Mouse (Mus musculus) neural tube, embryonic 13.5 days (tissue): ENCODE results near the gene Ubl3. TPM values are rescaled to one million over a fixed set of nuclear protein-coding genes. Genes with fewer than 3 reads are reported as not detected.

ENCODE experiments used
- ATAC-seq: fragments of 200-750 bp; cut with Nextera tagmentation; 2 replicates; pipeline ENCODE4 v1.8.0; 2017; ENCODE audit warnings: low read depth, mild to moderate bottlenecking, moderate TSS enrichment, moderate library complexity
- H3K27ac ChIP-seq: fragments of 300-500 bp; sonication (generic); replicated peaks from 2 replicates; pipeline ENCODE4 v1.5.1; 2015; ENCODE audit warnings: moderate library complexity, mild to moderate bottlenecking, inconsistent platforms
- H3K27me3 ChIP-seq: fragments of 300-500 bp; sonication (generic); 2 replicates; pipeline ENCODE4 v1.6.1; 2015; ENCODE audit warnings: mild to moderate bottlenecking, inconsistent platforms
- H3K36me3 ChIP-seq: fragments of 300-500 bp; sonication (generic); 2 replicates; pipeline ENCODE4 v1.6.1; 2015; ENCODE audit warnings: mild to moderate bottlenecking, inconsistent platforms
- H3K4me1 ChIP-seq: fragments of 300-500 bp; sonication (generic); replicated peaks from 2 replicates; pipeline ENCODE4 v1.6.1; 2015; ENCODE audit warnings: inconsistent platforms
- H3K4me2 ChIP-seq: fragments of 300-500 bp; sonication (generic); 2 replicates; pipeline ENCODE4 v1.6.1; 2015; ENCODE audit warnings: inconsistent platforms, mild to moderate bottlenecking, moderate library complexity
- H3K4me3 ChIP-seq: fragments of 300-500 bp; sonication (generic); 2 replicates; pipeline ENCODE4 v1.5.1; 2015; ENCODE audit warnings: mild to moderate bottlenecking, inconsistent platforms
- H3K9ac ChIP-seq: fragments of 300-500 bp; sonication (generic); 2 replicates; pipeline ENCODE4 v1.6.1; 2015; ENCODE audit warnings: moderate library complexity, mild to moderate bottlenecking, inconsistent platforms
- H3K9me3 ChIP-seq: fragments of 300-500 bp; sonication (generic); 2 replicates; pipeline ENCODE4 v1.6.1; 2016; ENCODE audit warnings: inconsistent platforms
- WGBS: fragments of 180-500 bp; shearing (Covaris S2); methylation state at CpG from one replicate; pipeline ENCODE4 v1.1.7; 2015; 5-methylcytosine and 5-hydroxymethylcytosine counted together
- polyA plus RNA-seq: library from polyadenylated mRNA; unstranded; fragments of >200 nt; fragmentation: Nextera tagmentation; extraction: Ambion mirVana; gene quantifications from 2 replicates; pipeline ENCODE4 v1.2.1, GENCODE M21; 2015

Gene Ubl3
- polyA plus RNA-seq, 1 experiment from 2014 or later: 103 TPM

DNA sequence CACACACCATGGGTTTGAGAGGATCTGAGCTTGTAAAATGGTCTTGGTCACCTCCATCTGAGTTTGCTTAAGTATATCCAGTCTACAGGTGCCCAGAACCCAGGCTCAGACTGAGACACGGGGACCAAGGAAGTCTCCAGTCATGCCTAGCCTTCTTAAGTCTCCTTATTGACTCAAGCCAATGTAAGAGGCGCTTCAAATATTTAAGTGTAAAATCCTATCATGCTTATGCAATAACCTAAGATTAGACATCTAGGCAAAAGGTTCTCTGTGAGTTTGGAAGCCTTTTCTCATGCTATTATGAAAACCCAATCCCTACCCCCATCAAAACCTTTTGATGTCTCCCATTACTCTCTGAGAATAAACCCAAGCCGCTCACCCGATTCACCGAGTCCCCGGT lies 5.9 kb upstream of the Ubl3 start:
- Histone ChIP-seq H3K4me3 (no peak overlapping the region), H3K4me1 (peaks cover 17% of the 10 kb centered on the region), H3K4me2 (no peak overlapping the region), H3K36me3 (no peaks in the 10 kb centered on the region), H3K27ac (no peak overlapping the region), H3K9ac (no peak overlapping the region), H3K9me3 (no peaks in the 10 kb centered on the region), H3K27me3 (peaks cover 6% of the 10 kb centered on the region; the same call in 1 of the 2 replicates)
- WGBS: 95% methylated on average over 6 of the region's 6 CpGs
- ATAC-seq: no peak

DNA sequence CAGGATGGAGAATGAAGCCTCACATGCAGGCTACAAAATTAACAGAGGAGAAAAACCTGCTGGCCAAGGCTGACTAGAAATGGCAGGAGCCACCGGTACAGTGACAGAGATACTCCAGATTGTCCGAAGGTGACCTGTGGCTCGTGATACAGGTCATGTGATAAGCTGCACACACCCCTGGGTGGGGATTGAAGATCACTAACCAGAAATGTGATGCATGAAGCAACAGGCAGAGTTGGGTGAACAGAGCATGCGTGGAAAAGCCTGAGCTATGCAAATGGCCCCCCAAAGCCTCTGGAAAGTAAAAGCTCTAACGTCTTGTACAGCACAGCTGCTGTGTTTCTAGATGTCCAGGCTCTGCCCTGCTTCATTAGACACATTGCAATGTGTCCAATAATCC lies 3.9 kb upstream of the Ubl3 start:
- no peak overlapping the region for H3K4me2 ChIP-seq
- ATAC-seq: no peak
- no peaks in the 10 kb centered on the region for H3K9me3 ChIP-seq
- H3K27me3 ChIP-seq: peaks cover 6% of the 10 kb centered on the region; the same call in 1 of the 2 replicates
- no peaks in the 10 kb centered on the region for H3K36me3 ChIP-seq
- H3K27ac ChIP-seq: no peak overlapping the region
- H3K4me1 ChIP-seq: peaks cover 23% of the 10 kb centered on the region
- no peak overlapping the region for H3K4me3 ChIP-seq
- H3K9ac ChIP-seq: no peak overlapping the region
- 88% methylated on average over 5 of the region's 5 CpGs for WGBS

DNA sequence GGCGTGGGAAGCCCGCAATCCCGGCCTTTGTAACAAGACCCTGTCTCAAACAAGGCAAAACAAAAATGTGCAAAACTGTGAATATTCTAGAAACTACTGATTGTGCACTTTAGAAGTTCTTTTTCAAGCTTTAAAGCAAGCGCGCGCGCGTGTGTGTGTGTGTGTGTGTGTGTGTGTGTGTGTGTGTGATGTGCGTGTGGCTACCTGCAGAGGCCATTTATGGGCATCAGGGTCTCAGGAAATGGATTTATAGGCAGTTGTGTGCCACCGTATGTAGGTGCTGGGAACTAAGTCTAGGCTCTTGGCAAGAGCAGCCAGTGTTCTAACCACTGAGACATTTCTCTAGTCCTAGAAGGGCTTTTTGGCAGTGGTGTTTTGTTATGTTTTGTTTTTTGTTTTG lies 2.6 kb upstream of the Ubl3 start:
- 75% methylated on average over 10 of the region's 10 CpGs for WGBS
- peak overlapping the region; percentile 52 for H3K4me2 ChIP-seq

DNA sequence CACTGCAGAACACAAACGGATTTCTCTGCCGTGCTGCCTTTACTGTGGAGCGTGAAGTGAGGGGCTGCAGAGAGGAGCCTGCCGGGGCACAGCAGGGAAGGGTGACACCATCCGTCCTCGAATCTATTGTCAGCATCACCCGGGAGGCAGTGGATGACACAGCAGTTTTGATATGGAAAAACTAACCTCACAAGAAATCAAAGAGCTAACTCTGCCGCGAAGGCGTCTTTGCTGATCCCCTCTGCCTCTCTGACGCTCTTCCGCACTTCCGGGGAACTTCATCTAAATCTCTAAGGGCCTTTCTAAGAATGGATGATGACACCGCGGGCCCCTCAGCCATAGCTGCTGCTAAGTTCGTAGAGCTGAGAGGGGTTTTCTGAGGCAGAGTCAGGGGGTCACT lies 2.1 kb upstream of the Ubl3 start:
- Histone ChIP-seq H3K36me3 (no peaks in the 10 kb centered on the region), H3K4me3 (peak overlapping the region; percentile 14; the same call in 1 of the 2 replicates), H3K4me2 (peak overlapping the region; percentile 52), H3K9ac (peak overlapping the region; percentile 49), H3K4me1 (peaks cover 35% of the 10 kb centered on the region), H3K27me3 (peaks cover 6% of the 10 kb centered on the region; the same call in 1 of the 2 replicates), H3K9me3 (no peaks in the 10 kb centered on the region), H3K27ac (no peak overlapping the region)
- WGBS: 2% methylated on average over 16 of the region's 16 CpGs
- no peak for ATAC-seq

More for the DNA sequence above, 2.6 kb upstream of the Ubl3 start:
- Histone ChIP-seq H3K27ac (no peak overlapping the region), H3K4me3 (no peak overlapping the region), H3K9me3 (no peaks in the 10 kb centered on the region), H3K36me3 (no peaks in the 10 kb centered on the region), H3K4me1 (peaks cover 30% of the 10 kb centered on the region), H3K9ac (no peak overlapping the region), H3K27me3 (peaks cover 6% of the 10 kb centered on the region; the same call in 1 of the 2 replicates)
- no peak for ATAC-seq

DNA sequence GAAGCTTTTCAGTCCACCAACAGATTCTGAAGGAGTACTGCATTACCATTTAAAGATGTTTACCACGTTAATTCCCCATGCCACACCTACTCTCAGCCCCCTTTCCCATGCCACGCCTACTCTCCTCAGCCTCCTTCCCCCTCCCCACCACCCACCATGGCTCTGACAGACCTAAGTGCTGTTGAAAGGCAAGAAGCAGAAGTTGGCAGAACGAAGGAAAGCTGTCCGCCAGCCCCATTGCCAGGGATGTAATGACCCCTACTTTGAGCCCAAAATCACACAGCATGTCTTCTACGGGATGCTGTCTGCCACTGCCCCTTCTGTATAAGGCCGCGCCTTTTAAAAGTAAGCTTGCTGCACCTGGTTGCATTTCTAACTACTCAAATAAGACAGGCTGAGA lies 1.7 kb upstream of the Ubl3 start:
- Histone ChIP-seq H3K4me3 (0 out of 2 replicates have a peak overlapping the region, but pooled peaks have one; percentile 14), H3K4me1 (peaks cover 39% of the 10 kb centered on the region), H3K36me3 (no peaks in the 10 kb centered on the region), H3K27me3 (peaks cover 6% of the 10 kb centered on the region; the same call in 1 of the 2 replicates), H3K9me3 (no peaks in the 10 kb centered on the region), H3K9ac (peak overlapping the region; percentile 49), H3K4me2 (peak overlapping the region; percentile 52), H3K27ac (no peak overlapping the region)
- ATAC-seq: no peak
- WGBS: 15% methylated on average over 7 of the region's 7 CpGs

DNA sequence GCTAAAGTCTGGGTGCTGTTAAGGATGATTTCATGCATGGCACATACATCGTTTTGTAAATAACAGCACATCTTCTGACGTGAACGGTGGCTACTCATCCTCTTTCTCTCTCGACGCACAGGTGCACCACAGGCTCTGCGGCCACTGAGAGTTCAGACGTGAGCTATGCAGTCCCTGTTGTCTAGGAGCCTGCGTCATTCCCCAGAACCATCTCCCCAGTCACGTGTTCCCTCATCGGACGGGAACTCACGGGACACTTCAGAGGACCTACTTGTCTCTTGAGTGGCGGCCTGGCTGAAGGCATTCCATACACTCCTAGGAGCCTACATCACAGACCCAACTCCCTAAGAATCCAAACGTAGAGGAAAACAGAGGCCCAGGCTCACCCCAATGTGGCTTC lies 1.1 kb upstream of the Ubl3 start:
- ATAC-seq: no peak
- no peaks in the 10 kb centered on the region for H3K9me3 ChIP-seq
- 35% methylated on average over 14 of the region's 14 CpGs for WGBS
- peaks cover 6% of the 10 kb centered on the region; the same call in 1 of the 2 replicates for H3K27me3 ChIP-seq
- H3K4me1 ChIP-seq: peaks cover 44% of the 10 kb centered on the region
- no peak overlapping the region for H3K27ac ChIP-seq
- H3K36me3 ChIP-seq: no peaks in the 10 kb centered on the region
- H3K4me3 ChIP-seq: no peak overlapping the region
- no peak overlapping the region for H3K9ac ChIP-seq
- H3K4me2 ChIP-seq: no peak overlapping the region

DNA sequence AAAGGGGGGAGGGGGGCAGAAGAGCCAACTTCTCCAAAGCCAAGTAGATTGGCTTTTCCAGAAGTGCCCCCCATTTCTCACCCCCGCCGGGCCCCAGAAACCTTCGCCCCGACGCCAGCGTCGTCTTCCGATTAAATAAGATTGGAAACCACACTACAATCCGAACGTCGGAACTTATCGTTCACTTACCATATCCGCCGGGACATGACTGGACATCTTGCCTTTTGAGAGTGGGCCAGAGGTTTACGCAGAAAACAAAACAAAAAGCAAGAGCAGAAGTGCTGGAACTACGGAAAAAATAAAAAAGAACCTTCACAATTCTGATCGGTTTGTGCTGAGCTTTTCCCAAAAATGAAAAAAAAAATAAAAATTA lies 839 bp downstream of the Ubl3 start:
- WGBS: under 1% methylated on average over 17 of the region's 17 CpGs
- H3K4me2 ChIP-seq: peak overlapping the region; percentile 74

DNA sequence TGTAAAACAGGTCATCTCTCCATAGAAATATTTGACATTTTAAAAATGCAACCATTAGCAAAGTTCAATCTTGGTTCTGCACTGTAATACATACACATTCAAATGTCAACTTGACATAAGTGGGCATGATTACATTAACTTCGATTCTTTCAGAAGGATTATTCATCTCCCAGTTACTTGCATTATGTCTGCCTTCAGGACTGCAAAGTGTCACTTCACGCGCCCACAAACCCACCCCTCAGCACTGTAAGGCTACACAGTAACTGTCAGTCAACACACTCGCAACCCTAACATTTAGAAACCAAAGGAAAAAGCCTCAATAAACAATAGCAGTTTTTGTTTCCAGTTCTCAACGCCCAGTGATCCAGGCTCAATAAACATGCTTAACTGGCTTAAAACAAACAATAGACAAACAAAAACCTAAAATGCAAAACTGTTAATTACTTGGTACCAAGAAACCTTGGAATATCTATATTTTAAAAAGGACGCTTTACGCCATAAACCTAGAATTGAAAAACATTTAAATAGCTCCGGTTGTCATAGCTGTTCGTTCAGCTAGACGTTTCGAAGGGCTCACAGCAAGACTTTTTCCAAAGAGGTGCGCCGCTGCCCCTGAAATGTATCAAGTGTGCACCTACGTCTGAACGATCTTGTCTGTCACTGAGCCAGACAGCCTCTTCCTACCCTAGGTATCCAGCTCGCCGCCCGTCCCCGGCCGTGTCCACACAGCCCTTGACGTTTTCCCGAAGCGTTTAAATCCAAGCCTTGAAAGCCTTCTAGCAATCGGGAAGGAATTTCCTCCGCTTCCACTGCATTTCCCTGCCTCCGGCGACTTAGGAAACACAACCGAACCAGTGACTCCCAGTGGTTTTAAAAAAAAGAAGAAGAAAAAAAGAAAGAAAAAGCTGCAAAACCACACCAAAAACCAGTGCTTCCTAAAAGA lies 1.5 kb downstream of the Ubl3 start:
- ATAC-seq: no peak
- peaks cover 65% of the 10 kb centered on the region for H3K4me1 ChIP-seq
- H3K27me3 ChIP-seq: peaks cover 6% of the 10 kb centered on the region; the same call in 1 of the 2 replicates
- peak overlapping the region; percentile 91 for H3K9ac ChIP-seq
- WGBS: under 1% methylated on average over 28 of the region's 28 CpGs
- H3K4me2 ChIP-seq: peak overlapping the region; percentile 74
- H3K36me3 ChIP-seq: no peaks in the 10 kb centered on the region
- no peaks in the 10 kb centered on the region for H3K9me3 ChIP-seq
- H3K27ac ChIP-seq: peak overlapping the region; percentile 98
- peak overlapping the region; percentile 78 for H3K4me3 ChIP-seq

More for the DNA sequence above, 839 bp downstream of the Ubl3 start:
- H3K9me3 ChIP-seq: no peaks in the 10 kb centered on the region
- ATAC-seq: no peak
- peak overlapping the region; percentile 91 for H3K9ac ChIP-seq
- peak overlapping the region; percentile 98 for H3K27ac ChIP-seq
- peaks cover 6% of the 10 kb centered on the region; the same call in 1 of the 2 replicates for H3K27me3 ChIP-seq
- H3K4me3 ChIP-seq: peak overlapping the region; percentile 78
- H3K36me3 ChIP-seq: no peaks in the 10 kb centered on the region
- H3K4me1 ChIP-seq: peaks cover 62% of the 10 kb centered on the region

DNA sequence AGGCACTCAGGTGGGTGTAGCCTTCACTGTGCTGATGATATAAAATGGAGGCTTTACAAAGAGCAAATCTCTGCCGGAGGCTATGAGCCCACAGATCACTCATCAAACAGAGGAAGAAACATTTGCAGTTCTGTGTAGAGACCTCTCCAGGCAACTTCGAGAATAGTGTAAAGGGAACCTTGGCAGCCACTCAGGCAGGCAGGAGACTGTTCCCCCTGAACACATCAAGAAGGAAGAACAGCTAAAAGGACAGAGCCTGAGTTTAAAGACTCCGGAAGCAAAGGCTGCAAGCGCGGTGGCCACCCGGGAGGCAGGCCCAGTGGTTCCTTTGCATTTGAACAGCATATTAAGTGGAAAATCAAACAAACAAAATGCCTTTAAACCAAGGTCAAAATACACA lies 2.2 kb downstream of the Ubl3 start:
- no peaks in the 10 kb centered on the region for H3K9me3 ChIP-seq
- H3K4me2 ChIP-seq: peak overlapping the region; percentile 74
- H3K27me3 ChIP-seq: peaks cover 6% of the 10 kb centered on the region; the same call in 1 of the 2 replicates
- H3K27ac ChIP-seq: peak overlapping the region; percentile 49
- WGBS: 0% methylated on average over 6 of the region's 6 CpGs
- peaks cover 65% of the 10 kb centered on the region for H3K4me1 ChIP-seq
- H3K36me3 ChIP-seq: no peaks in the 10 kb centered on the region
- H3K9ac ChIP-seq: peak overlapping the region; percentile 91
- ATAC-seq: no peak
- H3K4me3 ChIP-seq: peak overlapping the region; percentile 78

DNA sequence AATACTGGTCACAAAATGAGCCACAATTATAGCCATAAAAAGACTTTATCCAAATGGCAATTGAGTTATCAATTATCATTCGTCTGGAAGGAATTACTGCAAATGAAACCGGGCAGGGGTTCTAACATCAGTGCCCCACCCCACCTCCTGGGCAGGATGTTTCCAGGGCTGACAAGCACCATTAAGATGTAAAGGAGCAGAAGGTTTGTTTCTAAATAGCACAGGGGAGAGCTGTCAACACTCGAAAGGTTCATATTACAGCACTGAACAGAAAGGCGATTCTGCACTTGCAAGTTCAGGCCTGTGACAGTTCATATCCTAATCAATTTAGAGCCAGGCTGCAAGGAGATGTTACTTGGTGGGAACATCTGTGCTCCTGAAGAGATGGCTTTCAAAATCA lies 3.3 kb downstream of the Ubl3 start:
- Histone ChIP-seq H3K27ac (no peak overlapping the region), H3K4me3 (peak overlapping the region; percentile 78), H3K4me1 (peaks cover 56% of the 10 kb centered on the region), H3K9ac (peak overlapping the region; percentile 91), H3K9me3 (no peaks in the 10 kb centered on the region), H3K4me2 (peak overlapping the region; percentile 74), H3K27me3 (peaks cover 6% of the 10 kb centered on the region; the same call in 1 of the 2 replicates), H3K36me3 (no peaks in the 10 kb centered on the region)
- WGBS: 7% methylated on average over 4 of the region's 4 CpGs
- ATAC-seq: no peak

DNA sequence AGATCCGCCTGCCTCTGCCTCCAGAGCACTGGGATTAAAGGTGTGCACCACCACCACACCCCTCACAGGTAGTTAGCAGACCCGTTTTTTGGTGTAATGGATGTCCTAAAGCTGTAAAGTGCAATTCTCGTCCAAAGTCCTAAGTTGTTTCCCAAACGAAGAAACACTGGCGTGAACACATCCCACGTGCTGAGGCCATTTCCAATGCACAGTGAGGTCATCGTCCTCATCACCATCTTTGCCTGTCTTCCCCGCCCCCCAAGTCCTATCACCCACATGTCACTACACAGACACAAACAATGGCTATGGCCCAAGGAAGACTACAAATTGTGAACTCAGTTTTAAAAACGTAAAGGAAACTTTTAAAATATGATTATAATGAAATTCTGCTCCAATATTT lies 4.0 kb downstream of the Ubl3 start:
- Histone ChIP-seq H3K27ac (no peak overlapping the region), H3K4me3 (0 out of 2 replicates have a peak overlapping the region, but pooled peaks have one; percentile 78), H3K4me2 (peak overlapping the region; percentile 74), H3K27me3 (0 out of 2 replicates have a peak, but pooled peaks cover under 1% of the 10 kb centered on the region), H3K36me3 (no peaks in the 10 kb centered on the region), H3K9me3 (no peaks in the 10 kb centered on the region), H3K9ac (no peak overlapping the region), H3K4me1 (peaks cover 49% of the 10 kb centered on the region)
- 66% methylated on average over 9 of the region's 9 CpGs for WGBS
- ATAC-seq: no peak

DNA sequence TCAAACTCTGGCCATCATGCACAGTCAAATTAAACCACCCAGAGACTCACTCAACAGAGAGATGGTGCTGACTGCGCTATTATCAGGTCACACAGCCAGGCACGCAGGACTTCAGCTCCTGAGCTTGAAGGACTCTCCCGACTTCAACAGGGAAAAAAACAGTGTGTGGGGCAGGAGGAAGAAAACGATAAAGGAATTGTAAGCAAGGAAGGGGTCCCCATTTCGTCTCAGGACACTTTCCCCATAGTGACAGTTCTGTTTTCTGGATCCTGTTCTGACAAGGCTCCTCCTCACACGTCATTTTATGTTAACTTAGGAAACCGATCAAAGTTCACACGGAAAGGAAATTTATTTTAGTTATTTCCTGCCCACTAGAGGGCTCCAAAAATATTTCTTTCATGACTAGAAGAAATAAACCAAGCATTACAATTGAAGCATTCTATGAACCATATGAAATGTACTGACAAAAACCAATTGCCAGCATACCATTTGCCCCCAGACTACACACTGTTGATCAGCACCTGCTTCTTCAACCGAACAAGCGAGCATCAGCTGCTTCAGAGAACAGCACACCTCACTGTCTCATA lies 4.6 kb downstream of the Ubl3 start:
- Histone ChIP-seq H3K4me2 (peak overlapping the region; percentile 74), H3K36me3 (no peaks in the 10 kb centered on the region), H3K27me3 (no peaks in the 10 kb centered on the region), H3K4me3 (0 out of 2 replicates have a peak overlapping the region, but pooled peaks have one; percentile 78), H3K27ac (no peak overlapping the region), H3K9me3 (no peaks in the 10 kb centered on the region), H3K4me1 (peaks cover 44% of the 10 kb centered on the region), H3K9ac (no peak overlapping the region)
- WGBS: 50% methylated on average over 10 of the region's 10 CpGs
- ATAC-seq: no peak
